Mouse (Mus musculus) adrenal gland, postnatal 10 days (tissue): ENCODE data around the gene Nqo2. TPM values are rescaled to one million over a fixed set of nuclear protein-coding genes. Genes with fewer than 3 reads are reported as not detected.
"Not testable (repeated sequence)": the region's sequence is repeated elsewhere in the genome, so short reads cannot be mapped to it uniquely, and the experiment has no call there.

Source experiments
- DNase-seq: peaks from one replicate; pipeline ENCODE4 v3.0.0; 2021; ENCODE audit warnings: mixed read lengths
- long read RNA-seq, 2 experiments: library from polyadenylated mRNA; stranded (forward); transcript quantifications; one replicate each; pipeline ENCODE4 v2.0.0; 2021
- total RNA-seq, 2 experiments: library from RNA; stranded (reverse); gene quantifications; 2 replicates each; pipeline ENCODE4 v1.2.3; 2021

Gene Nqo2
- total RNA-seq: 10 to 100 TPM; 32.2 to 42.3 TPM
- long read RNA-seq, experiment 1, transcript Nqo2-201 (8 exons, 1,063 nt): minor isoform, 11 of 57 reads
- long read RNA-seq, experiment 1, transcript Nqo2-202 (7 exons, 3,842 nt): major isoform, 30 of 57 reads
- long read RNA-seq, experiment 1, partial matches to known transcripts: 4 of 57 reads
- long read RNA-seq, experiment 1, other reads (novel, unspliced or antisense): 9 of 57 reads
- long read RNA-seq, experiment 2, transcript Nqo2-202 (7 exons, 3,842 nt): major isoform, 23 of 34 reads
- long read RNA-seq, experiment 2, partial matches to known transcripts: 2 of 34 reads
- long read RNA-seq, experiment 2, other reads (novel, unspliced or antisense): 4 of 34 reads

- DNase-seq: peak; percentile 86
Observed at GRCm38 (mm10) chr13:33964206-33965046, at the start of gene Nqo2. Gene Nqo2, plus strand, starts transcription at chr13:33964687.

GRCm38 (mm10) chr13:33921041-33921440 is 43.4 kb upstream of the Nqo2 start:
- no peak for DNase-seq

GRCm38 (mm10) chr13:33921699-33922098 is 42.8 kb upstream of the Nqo2 start:
- no peak for DNase-seq

GRCm38 (mm10) chr13:33930281-33930680 is 34.2 kb upstream of the Nqo2 start:
- no peak for DNase-seq

GRCm38 (mm10) chr13:33930912-33931311 is 33.6 kb upstream of the Nqo2 start:
- DNase-seq: peak; percentile 31

GRCm38 (mm10) chr13:33934743-33935142 is 29.7 kb upstream of the Nqo2 start:
- peak; percentile 55 for DNase-seq

DNA sequence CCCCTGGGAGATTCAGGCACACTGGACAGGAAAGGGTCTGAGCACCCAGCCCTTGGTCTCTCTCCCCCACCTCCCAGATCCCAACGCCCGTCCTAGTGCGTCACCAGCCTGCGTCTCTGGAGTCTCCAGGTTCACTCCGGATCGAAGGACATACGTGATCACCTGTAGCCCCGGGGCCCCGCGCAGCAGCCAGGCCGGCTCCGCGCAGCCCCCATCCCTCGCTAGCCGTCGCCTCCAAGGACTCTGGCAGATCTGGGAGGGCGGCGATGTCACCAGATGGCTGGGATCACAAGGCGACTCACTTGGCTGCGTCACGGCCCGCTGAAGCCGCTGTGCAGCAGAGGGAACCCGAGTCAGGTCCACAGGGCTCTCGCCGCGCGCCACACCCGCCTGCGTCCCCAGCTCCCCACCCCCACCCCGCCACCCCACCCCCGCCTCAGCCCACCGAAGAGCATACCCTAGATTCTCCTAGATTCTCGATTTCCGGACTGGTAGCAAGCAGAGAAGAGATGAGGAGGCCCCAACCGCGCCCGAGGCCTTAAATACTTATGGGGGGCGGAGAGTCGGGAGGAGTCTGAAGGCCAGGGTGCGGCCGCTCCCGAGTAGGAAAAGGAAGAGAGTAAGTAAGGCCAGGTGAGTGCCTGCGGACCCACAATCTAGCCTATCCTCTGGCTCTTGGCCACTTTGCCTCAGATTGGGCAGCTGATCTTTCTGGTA is 28.9 kb upstream of the Nqo2 start:
- DNase-seq: peak; percentile 75

DNA sequence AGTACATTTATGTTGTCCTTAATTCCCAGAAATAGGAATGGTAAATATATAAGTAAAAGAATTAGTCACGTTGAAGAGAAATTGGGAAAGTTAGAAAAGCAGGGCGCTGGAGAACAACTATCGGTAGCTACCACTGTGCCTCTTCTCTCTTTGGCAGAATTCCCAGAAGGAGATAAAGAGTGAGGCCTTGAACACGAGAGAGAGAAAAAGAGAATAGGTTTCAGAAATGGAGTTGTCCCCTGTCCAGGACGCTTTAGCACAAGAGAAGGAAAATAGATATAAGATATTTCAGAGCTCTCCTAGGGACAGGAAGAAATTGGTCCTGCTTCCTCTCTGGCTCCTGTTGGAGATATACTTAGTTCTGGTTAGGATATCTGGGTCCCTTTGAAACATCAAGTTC is 27.3 kb upstream of the Nqo2 start:
- no peak for DNase-seq

DNA sequence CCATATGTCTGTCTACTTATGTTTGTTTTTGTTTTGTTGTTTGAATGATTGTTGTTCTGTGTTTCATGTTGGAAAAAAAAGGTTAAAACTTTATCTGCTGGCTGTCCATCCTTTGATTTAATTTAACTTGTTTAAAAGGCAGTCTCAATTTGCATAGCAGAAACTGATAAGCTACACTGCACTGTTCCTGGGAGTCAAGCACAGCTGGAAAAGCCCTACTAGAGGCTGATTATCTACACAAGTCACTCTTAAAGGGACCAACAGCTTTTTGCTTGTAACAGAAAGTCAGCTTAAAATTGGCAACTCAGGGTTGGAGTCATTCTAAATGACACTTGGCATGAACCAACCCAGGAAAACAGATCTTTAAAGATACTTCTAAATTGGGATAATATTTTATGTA is 26.9 kb upstream of the Nqo2 start:
- DNase-seq: not testable (repeated sequence)

DNA sequence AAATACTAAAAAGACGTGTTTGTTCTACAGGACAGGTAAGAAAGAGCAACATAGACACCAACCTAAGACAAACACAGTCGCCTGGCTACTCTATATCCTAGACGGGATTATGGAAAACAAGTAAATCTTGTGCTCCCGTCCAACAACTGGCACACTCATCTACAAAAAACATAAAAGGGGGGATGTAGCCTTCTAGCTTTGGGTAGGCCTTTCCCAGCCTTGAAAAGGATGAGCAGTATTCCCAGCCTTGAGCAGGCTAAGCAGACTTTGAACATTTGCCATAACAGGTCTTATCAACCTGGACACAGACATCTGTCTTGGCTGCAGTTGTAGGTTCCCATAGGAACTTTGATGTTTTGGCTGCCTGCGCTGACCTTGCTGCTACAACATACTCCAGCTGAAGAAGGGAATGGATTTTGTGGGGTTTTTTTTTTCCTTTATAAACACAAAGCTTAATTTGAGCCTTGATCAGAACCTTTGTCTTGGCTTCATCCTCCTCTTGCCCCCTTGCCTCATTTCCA is 23.1 kb upstream of the Nqo2 start:
- DNase-seq: peak; percentile 35

GRCm38 (mm10) chr13:33942212-33942779 is 22.2 kb upstream of the Nqo2 start:
- DNase-seq: peak; percentile 66

GRCm38 (mm10) chr13:33951308-33952074 is 13.0 kb upstream of the Nqo2 start:
- peak; percentile 61 for DNase-seq

- no peak for DNase-seq
Observed at GRCm38 (mm10) chr13:33952075-33952449, 12.4 kb upstream of the Nqo2 start.

- no peak for DNase-seq
Observed at GRCm38 (mm10) chr13:33952947-33953346, 11.5 kb upstream of the Nqo2 start.

DNA sequence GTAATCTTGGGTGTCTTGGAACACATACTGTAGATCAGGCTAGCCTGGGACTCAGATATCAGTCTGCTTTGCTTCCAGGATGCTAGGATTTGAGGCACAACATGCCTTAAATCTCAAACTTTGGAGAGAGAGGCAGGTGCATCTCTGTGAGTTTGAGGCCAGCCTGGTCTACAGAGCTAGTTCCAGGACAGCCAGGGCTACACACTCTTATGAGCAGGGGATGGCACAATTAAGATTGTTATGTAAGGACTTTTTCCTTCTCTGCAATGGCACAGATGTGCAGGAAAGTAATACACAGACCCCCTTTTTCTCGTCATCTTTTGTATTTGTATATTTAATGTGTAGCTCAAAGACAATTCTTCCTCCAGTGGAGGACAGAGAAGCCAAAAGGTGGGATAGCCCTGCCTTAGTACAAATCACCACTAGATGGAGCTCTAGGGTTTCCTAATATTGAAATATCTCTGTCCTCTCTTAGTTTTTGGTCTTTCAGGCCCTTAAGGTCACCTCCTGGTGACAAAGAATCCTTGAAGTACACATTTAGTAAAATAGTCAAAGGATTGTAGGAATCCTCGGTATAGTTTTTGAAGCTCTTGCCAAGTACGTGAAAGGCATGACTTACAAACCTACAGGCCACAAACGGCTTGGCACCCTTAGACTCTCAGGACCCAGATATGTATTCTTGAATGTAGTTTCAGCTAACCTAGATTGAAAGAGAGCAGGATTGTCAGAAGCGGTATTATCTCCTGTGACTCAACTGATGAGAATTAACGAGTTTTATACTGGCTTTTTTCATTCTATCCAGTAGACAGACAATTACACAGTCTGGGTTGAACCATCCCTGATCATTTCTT is 7.7 kb upstream of the Nqo2 start:
- DNase-seq: peak; percentile 43

DNA sequence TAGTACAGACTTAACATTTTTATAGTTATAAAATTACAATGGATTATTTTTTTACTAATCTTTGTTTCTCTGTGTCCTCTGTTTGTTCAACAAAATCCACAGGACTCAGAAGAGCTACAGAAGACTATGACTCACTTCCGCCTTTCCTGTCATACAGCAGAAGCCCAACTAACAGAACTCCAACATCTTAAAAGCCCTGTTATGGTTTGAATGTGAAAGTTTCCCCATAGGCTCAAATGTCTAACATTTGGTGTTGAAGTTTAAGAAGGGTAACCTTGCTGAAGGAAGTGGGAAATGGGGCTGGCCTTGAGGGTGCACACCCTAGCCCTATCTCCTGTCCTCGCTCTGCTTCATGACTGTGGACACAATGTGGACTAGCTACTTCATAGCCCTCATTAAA is 4.7 kb upstream of the Nqo2 start:
- DNase-seq: no peak

DNA sequence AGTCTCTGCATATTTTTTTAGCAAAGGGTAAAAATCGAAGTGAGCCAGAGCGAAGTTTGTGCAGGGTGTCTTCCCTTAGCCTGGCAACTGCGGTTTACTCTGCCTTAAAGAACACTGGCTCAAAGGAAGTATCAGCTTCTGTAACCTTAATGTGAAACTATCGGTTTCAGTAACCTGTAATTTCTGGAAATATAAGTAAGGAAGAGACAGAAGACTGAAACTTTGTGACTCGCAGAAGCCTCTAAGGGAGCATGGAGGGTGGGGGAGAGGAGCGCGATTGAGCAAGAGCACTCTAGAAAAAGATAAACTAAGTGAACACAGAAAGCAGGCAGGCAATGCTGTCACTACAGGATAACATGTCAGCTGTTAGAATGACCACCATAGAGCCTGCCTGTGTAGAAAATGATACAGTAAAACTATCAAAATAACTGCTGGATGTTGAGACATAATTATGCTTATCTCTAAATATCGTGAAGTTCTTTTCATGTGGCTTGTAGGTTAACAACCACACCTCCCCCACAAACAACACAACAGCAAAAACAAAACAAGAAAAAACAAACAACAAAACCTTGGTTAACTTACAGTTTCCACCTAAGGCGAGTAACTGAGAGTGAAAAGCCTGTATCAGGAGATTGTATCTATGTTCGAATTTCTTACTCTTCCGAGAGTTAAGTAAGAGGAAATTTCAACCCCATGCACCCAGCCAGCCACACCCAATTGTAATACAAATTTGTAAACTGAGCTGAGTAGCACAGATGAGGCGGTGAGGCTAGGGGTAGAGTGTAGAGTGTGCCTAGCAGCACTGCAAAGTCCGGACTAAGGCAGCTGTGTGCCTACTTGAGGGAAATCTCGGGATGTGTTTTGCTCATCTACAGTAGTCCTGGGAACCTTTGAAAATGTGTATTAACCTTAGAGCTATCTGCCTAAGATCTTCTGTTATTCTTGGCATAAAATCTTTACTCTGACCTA is 853 bp downstream of the Nqo2 start:
- DNase-seq: peak; percentile 39

DNA sequence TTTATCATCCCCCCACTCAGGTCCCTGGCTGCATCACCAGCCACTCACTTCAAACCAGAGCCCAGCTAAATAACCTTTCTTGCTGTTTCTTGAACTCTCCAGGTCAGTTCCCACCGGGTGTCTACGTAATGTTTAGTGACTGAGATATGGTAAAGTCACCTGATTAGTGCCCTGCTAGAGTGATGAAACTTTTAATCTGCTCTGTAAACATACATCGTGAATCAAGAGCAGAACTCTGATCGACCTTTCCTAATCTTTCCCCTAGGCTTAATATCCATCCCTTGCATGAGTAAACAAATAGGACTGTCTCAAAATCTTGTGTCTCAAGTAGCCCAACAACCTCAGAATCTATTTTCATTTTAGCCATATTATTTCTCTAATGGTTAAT is 1.5 kb downstream of the Nqo2 start:
- DNase-seq: no peak

- DNase-seq: no peak
Observed at GRCm38 (mm10) chr13:33966574-33966973, 2.1 kb downstream of the Nqo2 start.
